Mouse (Mus musculus): ENCODE results near the gene St6gal1. TPM values are rescaled to one million over a fixed set of nuclear protein-coding genes. Genes with fewer than 3 reads are reported as not detected.
"Not testable (repeated sequence)": the region's sequence is repeated elsewhere in the genome, so short reads cannot be mapped to it uniquely, and the experiment has no call there.

St6gal1 gene
- total RNA-seq (2012; rRNA removed) = 7.2 and 7.7 TPM in 2 replicates

GRCm38 (mm10) chr16:23224671-23225068, at the start of gene St6gal1:
St6gal1 (plus strand) TSS chr16:23224740.
- Histone ChIP-seq H3K27ac (ENCODE audit: insufficient read depth, low read depth, low read length, poor library complexity, severe bottlenecking) (no peak within 1 kb of the TSS), H3K36me3 (ENCODE audit: control insufficient read depth, insufficient read depth, low read length, poor library complexity, severe bottlenecking) (no peaks in the 10 kb centered on the region; the same call in 1 of the 2 replicates), H3K4me1 (ENCODE audit: control insufficient read depth in 2 of 2, insufficient read depth in 2 of 2, low read length in 2 of 2, poor library complexity in 1 of 2) (peaks cover 9 to 13% of the 10 kb centered on the region in 2 experiments), H3K9me3 (ENCODE audit: control insufficient read depth, insufficient read depth, low read depth, low read length) (no peaks in the 10 kb centered on the region), H3K9ac (ENCODE audit: insufficient read depth, low read depth, low read length, poor library complexity, severe bottlenecking) (peak within 1 kb of the TSS; percentile 67), H3K4me3 (ENCODE audit: insufficient read depth in 1 of 2, low read depth in 1 of 2, low read length in 2 of 2, poor library complexity in 1 of 2, severe bottlenecking in 1 of 2) (peak within 1 kb of the TSS; percentile 79 to 93)
- DNase-seq (ENCODE audit: low read depth, low spot score) = peak; percentile 78
- in situ Hi-C loops (cut with MboI; ENCODE audit: low sequenced_read_pairs in 2 of 2, unreplicated experiment in 2 of 2) = no loop called here
- TF ChIP-seq ZNF384 (IDR thresholded peaks at IDR 0.05; ENCODE audit: low read depth, low read length) (no peak), HCFC1 (IDR thresholded peaks at IDR 0.05; ENCODE audit: borderline replicate concordance, insufficient read depth, low read length) (0 out of 2 replicates have a peak, but pooled peaks have one; percentile 3)

GRCm38 (mm10) chr16:23174855-23175254, 49.7 kb upstream of the St6gal1 start:
- Histone ChIP-seq H3K36me3 (ENCODE audit: control insufficient read depth, insufficient read depth, low read length, poor library complexity, severe bottlenecking) (no peaks in the 10 kb centered on the region), H3K9ac (ENCODE audit: insufficient read depth, low read depth, low read length, poor library complexity, severe bottlenecking) (no peak overlapping the region), H3K27ac (ENCODE audit: insufficient read depth, low read depth, low read length, poor library complexity, severe bottlenecking) (no peak overlapping the region), H3K9me3 (ENCODE audit: control insufficient read depth, insufficient read depth, low read depth, low read length) (no peaks in the 10 kb centered on the region), H3K4me1 (ENCODE audit: control insufficient read depth in 2 of 2, insufficient read depth in 2 of 2, low read length in 2 of 2, poor library complexity in 1 of 2) (peaks cover 0 to 3% of the 10 kb centered on the region in 2 experiments; a peak in 1 of 4 replicates), H3K4me3 (ENCODE audit: insufficient read depth in 1 of 2, low read depth in 1 of 2, low read length in 2 of 2, poor library complexity in 1 of 2, severe bottlenecking in 1 of 2) (no peak overlapping the region)
- DNase-seq (ENCODE audit: low read depth, low spot score) = no peak
- no peak for TF ChIP-seq CHD2 (IDR thresholded peaks at IDR 0.05; ENCODE audit: low read depth, low read length)
- TF ChIP-seq MAFK (IDR thresholded peaks at IDR 0.05; ENCODE audit: insufficient read depth, low read depth, low read length) = no peak
- no peak for TF ChIP-seq HCFC1 (IDR thresholded peaks at IDR 0.05; ENCODE audit: borderline replicate concordance, insufficient read depth, low read length)
- no peak for TF ChIP-seq ZC3H11A (IDR thresholded peaks at IDR 0.05; ENCODE audit: borderline replicate concordance, low read depth, low read length)
- TF ChIP-seq ZNF384 (IDR thresholded peaks at IDR 0.05; ENCODE audit: low read depth, low read length) = no peak
- in situ Hi-C loops (cut with MboI; ENCODE audit: low sequenced_read_pairs in 2 of 2, unreplicated experiment in 2 of 2) = loop anchor here in 1 of 2 experiments (25.0 kb wide), 1 partner anchor 237 kb away; no protein-coding TSS in a partner anchor

DNA sequence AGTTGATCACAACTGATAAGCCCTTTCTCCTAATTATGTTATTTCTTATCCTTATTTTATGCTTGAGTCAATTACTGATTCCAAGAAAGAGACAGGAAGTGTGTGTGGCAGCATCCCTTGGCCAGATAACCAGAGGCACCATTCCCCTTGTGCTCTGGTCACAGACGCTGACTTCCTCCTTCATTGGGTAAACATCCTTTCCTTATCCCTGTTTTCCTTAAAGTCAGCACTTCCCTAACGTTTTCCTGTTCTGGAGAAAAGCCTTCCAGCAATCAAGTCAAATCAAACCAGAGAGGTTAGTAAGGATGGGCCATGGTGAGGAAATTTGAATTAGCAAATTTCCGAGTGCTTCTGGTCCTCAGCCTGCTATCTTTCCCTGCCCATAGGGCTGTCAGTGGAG, 48.6 kb upstream of the St6gal1 start:
- Histone ChIP-seq H3K27ac (ENCODE audit: insufficient read depth, low read depth, low read length, poor library complexity, severe bottlenecking) (no peak overlapping the region), H3K9me3 (ENCODE audit: control insufficient read depth, insufficient read depth, low read depth, low read length) (no peaks in the 10 kb centered on the region), H3K4me3 (ENCODE audit: insufficient read depth in 1 of 2, low read depth in 1 of 2, low read length in 2 of 2, poor library complexity in 1 of 2, severe bottlenecking in 1 of 2) (no peak overlapping the region), H3K4me1 (ENCODE audit: control insufficient read depth in 2 of 2, insufficient read depth in 2 of 2, low read length in 2 of 2, poor library complexity in 1 of 2) (peaks cover 0 to 3% of the 10 kb centered on the region in 2 experiments; a peak in 1 of 4 replicates), H3K36me3 (ENCODE audit: control insufficient read depth, insufficient read depth, low read length, poor library complexity, severe bottlenecking) (no peaks in the 10 kb centered on the region), H3K9ac (ENCODE audit: insufficient read depth, low read depth, low read length, poor library complexity, severe bottlenecking) (no peak overlapping the region)
- TF ChIP-seq ZC3H11A (IDR thresholded peaks at IDR 0.05; ENCODE audit: borderline replicate concordance, low read depth, low read length) = no peak
- TF ChIP-seq ZNF384 (IDR thresholded peaks at IDR 0.05; ENCODE audit: low read depth, low read length) = no peak
- no peak for TF ChIP-seq CHD2 (IDR thresholded peaks at IDR 0.05; ENCODE audit: low read depth, low read length)
- no peak for TF ChIP-seq MAFK (IDR thresholded peaks at IDR 0.05; ENCODE audit: insufficient read depth, low read depth, low read length)
- no peak for TF ChIP-seq HCFC1 (IDR thresholded peaks at IDR 0.05; ENCODE audit: borderline replicate concordance, insufficient read depth, low read length)
- DNase-seq (ENCODE audit: low read depth, low spot score) = no peak
- in situ Hi-C loops (cut with MboI; ENCODE audit: low sequenced_read_pairs in 2 of 2, unreplicated experiment in 2 of 2) = no loop called here

DNA sequence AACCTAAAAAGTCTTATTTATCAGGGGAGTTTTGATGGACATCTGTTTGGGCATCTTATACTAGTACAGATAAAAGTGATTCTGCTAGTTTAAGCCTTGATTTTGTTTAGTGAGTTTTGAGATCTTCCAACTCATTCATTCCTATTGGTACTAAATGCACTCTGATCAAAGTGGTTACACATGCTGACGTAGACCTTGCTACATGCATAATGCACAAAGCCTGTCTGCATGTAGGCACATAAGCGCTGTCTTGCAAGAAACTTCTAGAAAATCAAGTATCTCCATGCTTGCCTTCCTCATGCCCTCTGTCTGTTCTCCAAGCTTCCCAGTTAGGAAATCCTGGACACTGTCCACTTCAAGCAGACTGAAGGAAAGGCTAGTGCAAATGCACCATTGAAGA, 46.7 kb upstream of the St6gal1 start:
- Histone ChIP-seq H3K4me1 (ENCODE audit: control insufficient read depth in 2 of 2, insufficient read depth in 2 of 2, low read length in 2 of 2, poor library complexity in 1 of 2) (peaks cover 0 to 3% of the 10 kb centered on the region in 2 experiments; a peak in 1 of 4 replicates), H3K9ac (ENCODE audit: insufficient read depth, low read depth, low read length, poor library complexity, severe bottlenecking) (no peak overlapping the region), H3K27ac (ENCODE audit: insufficient read depth, low read depth, low read length, poor library complexity, severe bottlenecking) (no peak overlapping the region), H3K36me3 (ENCODE audit: control insufficient read depth, insufficient read depth, low read length, poor library complexity, severe bottlenecking) (no peaks in the 10 kb centered on the region), H3K4me3 (ENCODE audit: insufficient read depth in 1 of 2, low read depth in 1 of 2, low read length in 2 of 2, poor library complexity in 1 of 2, severe bottlenecking in 1 of 2) (no peak overlapping the region), H3K9me3 (ENCODE audit: control insufficient read depth, insufficient read depth, low read depth, low read length) (no peaks in the 10 kb centered on the region)
- TF ChIP-seq HCFC1 (IDR thresholded peaks at IDR 0.05; ENCODE audit: borderline replicate concordance, insufficient read depth, low read length) (no peak), CHD2 (IDR thresholded peaks at IDR 0.05; ENCODE audit: low read depth, low read length) (no peak), ZNF384 (IDR thresholded peaks at IDR 0.05; ENCODE audit: low read depth, low read length) (no peak), ZC3H11A (IDR thresholded peaks at IDR 0.05; ENCODE audit: borderline replicate concordance, low read depth, low read length) (no peak), MAFK (IDR thresholded peaks at IDR 0.05; ENCODE audit: insufficient read depth, low read depth, low read length) (no peak)
- in situ Hi-C loops (cut with MboI; ENCODE audit: low sequenced_read_pairs in 2 of 2, unreplicated experiment in 2 of 2) = no loop called here
- no peak for DNase-seq (ENCODE audit: low read depth, low spot score)

DNA sequence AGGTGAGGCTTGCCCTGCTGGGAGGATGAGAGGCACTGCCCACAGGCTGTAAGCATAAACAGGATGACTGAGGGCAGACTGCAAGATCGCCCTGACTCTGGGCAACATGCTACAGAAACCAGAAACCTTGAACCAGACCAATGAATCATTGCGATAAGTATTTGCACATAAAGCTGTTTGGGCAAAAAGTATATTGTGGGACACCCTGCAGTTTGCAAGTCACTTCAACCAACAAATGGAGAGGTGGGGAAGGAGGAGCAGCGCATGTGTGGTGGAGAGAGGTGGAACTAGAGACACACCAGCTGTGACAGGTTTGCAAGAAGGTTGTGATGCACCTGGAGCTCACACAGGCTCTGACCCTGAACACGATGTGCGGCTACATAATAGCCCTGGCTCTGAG, 45.7 kb upstream of the St6gal1 start:
- DNase-seq (ENCODE audit: low read depth, low spot score) = no peak
- TF ChIP-seq CHD2 (IDR thresholded peaks at IDR 0.05; ENCODE audit: low read depth, low read length) = no peak
- no peak for TF ChIP-seq ZC3H11A (IDR thresholded peaks at IDR 0.05; ENCODE audit: borderline replicate concordance, low read depth, low read length)
- no peak for TF ChIP-seq HCFC1 (IDR thresholded peaks at IDR 0.05; ENCODE audit: borderline replicate concordance, insufficient read depth, low read length)
- no peak for TF ChIP-seq MAFK (IDR thresholded peaks at IDR 0.05; ENCODE audit: insufficient read depth, low read depth, low read length)
- TF ChIP-seq ZNF384 (IDR thresholded peaks at IDR 0.05; ENCODE audit: low read depth, low read length) = no peak
- in situ Hi-C loops (cut with MboI; ENCODE audit: low sequenced_read_pairs in 2 of 2, unreplicated experiment in 2 of 2) = no loop called here
- H3K9me3 ChIP-seq (ENCODE audit: control insufficient read depth, insufficient read depth, low read depth, low read length) = no peaks in the 10 kb centered on the region
- no peak overlapping the region for H3K27ac ChIP-seq (ENCODE audit: insufficient read depth, low read depth, low read length, poor library complexity, severe bottlenecking)
- H3K4me1 ChIP-seq (ENCODE audit: control insufficient read depth in 2 of 2, insufficient read depth in 2 of 2, low read length in 2 of 2, poor library complexity in 1 of 2) = peaks cover 0 to 3% of the 10 kb centered on the region in 2 experiments; a peak in 1 of 4 replicates
- H3K4me3 ChIP-seq (ENCODE audit: insufficient read depth in 1 of 2, low read depth in 1 of 2, low read length in 2 of 2, poor library complexity in 1 of 2, severe bottlenecking in 1 of 2) = no peak overlapping the region
- H3K9ac ChIP-seq (ENCODE audit: insufficient read depth, low read depth, low read length, poor library complexity, severe bottlenecking) = no peak overlapping the region
- H3K36me3 ChIP-seq (ENCODE audit: control insufficient read depth, insufficient read depth, low read length, poor library complexity, severe bottlenecking) = no peaks in the 10 kb centered on the region

GRCm38 (mm10) chr16:23179436-23179835, 45.1 kb upstream of the St6gal1 start:
- H3K4me3 ChIP-seq (ENCODE audit: insufficient read depth in 1 of 2, low read depth in 1 of 2, low read length in 2 of 2, poor library complexity in 1 of 2, severe bottlenecking in 1 of 2) = peak overlapping the region; percentile 35 to 56
- H3K9me3 ChIP-seq (ENCODE audit: control insufficient read depth, insufficient read depth, low read depth, low read length); H3K9ac ChIP-seq (ENCODE audit: insufficient read depth, low read depth, low read length, poor library complexity, severe bottlenecking); in situ Hi-C loops (cut with MboI; ENCODE audit: low sequenced_read_pairs in 2 of 2, unreplicated experiment in 2 of 2); H3K27ac ChIP-seq (ENCODE audit: insufficient read depth, low read depth, low read length, poor library complexity, severe bottlenecking); H3K36me3 ChIP-seq (ENCODE audit: control insufficient read depth, insufficient read depth, low read length, poor library complexity, severe bottlenecking); H3K4me1 ChIP-seq (ENCODE audit: control insufficient read depth in 2 of 2, insufficient read depth in 2 of 2, low read length in 2 of 2, poor library complexity in 1 of 2); DNase-seq (ENCODE audit: low read depth, low spot score): not testable (repeated sequence)
